In the genomic region with DNA sequence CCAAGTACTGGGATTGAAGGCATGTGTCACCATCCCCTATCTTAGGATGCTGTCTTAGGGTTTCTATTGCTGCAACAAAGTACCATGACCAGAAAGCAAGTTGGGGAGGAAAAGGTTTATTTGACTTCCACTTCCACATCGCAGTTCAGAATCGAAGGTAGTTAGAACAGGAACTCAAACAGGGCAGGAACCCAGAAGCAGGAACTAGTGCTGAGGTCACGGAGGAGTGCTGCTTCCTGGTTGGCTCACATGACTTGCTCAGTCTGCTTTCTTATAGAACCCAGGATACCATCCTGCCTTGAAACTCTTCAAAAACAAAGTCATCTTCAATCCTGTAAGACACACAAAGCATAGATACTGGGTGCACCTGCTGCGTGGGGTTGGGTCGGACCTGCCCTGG, we compare ENCODE assay signal across 14 mouse cellular contexts.
"Had no signal": no experiment of that assay in that cellular context is flagged by ENCODE, and none has a peak within 500 bp of the region (broad histone marks: within the 10 kb centered on the region; RNA-seq: fewer than 3 reads in every experiment).

No protein-coding gene starts in this region.

- H3K36me3 ChIP-seq: midbrain, embryonic 10.5 days; midbrain, embryonic 12.5 days; neural tube, embryonic 12.5 days had no signal

- H3K4me1 ChIP-seq: midbrain, embryonic 12.5 days; neural tube, embryonic 12.5 days had no signal

- H3K27ac ChIP-seq: liver, embryonic 14.5 days; midbrain, embryonic 10.5 days; midbrain, embryonic 12.5 days; neural tube, embryonic 12.5 days had no signal

- DNase-seq: lung, adult 18-20 months; lung, embryonic 14.5 days; lung, postnatal 14 days; lung, postnatal 36 days; midbrain, embryonic 14.5 days; right cerebral cortex, postnatal 14 days; thymus, adult 18-20 months; thymus, postnatal 14 days; thymus, postnatal 36 days had no signal

- ATAC-seq: midbrain, embryonic 16.5 days had no signal

- H3K27me3 ChIP-seq: midbrain, embryonic 12.5 days; neural tube, embryonic 12.5 days had no signal

- H3K4me3 ChIP-seq: midbrain, embryonic 10.5 days; midbrain, embryonic 12.5 days; neural tube, embryonic 12.5 days had no signal
